Mouse (Mus musculus) liver, embryonic 16.5 days (tissue): ENCODE measurements around the gene Clec12b. TPM values are rescaled to one million over a fixed set of nuclear protein-coding genes. Genes with fewer than 3 reads are reported as not detected.

Source experiments
- ATAC-seq: fragments of 200-750 bp; cut with Nextera tagmentation; 2 replicates; pipeline ENCODE4 v1.8.0; 2017; ENCODE audit warnings: low read depth, mild to moderate bottlenecking, moderate number of reproducible peaks, moderate library complexity
- H3K27ac ChIP-seq: fragments of 300-500 bp; sonication (generic); 2 replicates; pipeline ENCODE4 v1.5.1; 2014; ENCODE audit warnings: mild to moderate bottlenecking, low read length
- H3K27me3 ChIP-seq: fragments of 300-500 bp; sonication (generic); 2 replicates; pipeline ENCODE4 v1.6.1; 2014; ENCODE audit warnings: low read depth, low read length, mixed read lengths; ENCODE audit not compliant: control insufficient read depth, insufficient read depth
- H3K36me3 ChIP-seq: fragments of 300-500 bp; sonication (generic); 2 replicates; pipeline ENCODE4 v1.6.1; 2014; ENCODE audit warnings: mild to moderate bottlenecking; ENCODE audit not compliant: control insufficient read depth, insufficient read depth
- H3K4me1 ChIP-seq: fragments of 300-500 bp; sonication (generic); 2 replicates; pipeline ENCODE4 v1.6.1; 2014; ENCODE audit warnings: low read depth, low read length, mixed read lengths; ENCODE audit not compliant: control insufficient read depth
- H3K4me2 ChIP-seq: fragments of 300-500 bp; sonication (generic); 2 replicates; pipeline ENCODE4 v1.6.1; 2014; ENCODE audit warnings: low read depth, low read length, mixed read lengths
- H3K4me3 ChIP-seq: fragments of 300-500 bp; sonication (generic); 2 replicates; pipeline ENCODE4 v1.5.1; 2014; ENCODE audit warnings: low read depth, mild to moderate bottlenecking, low read length
- H3K9ac ChIP-seq: fragments of 300-500 bp; sonication (generic); 2 replicates; pipeline ENCODE4 v1.6.1; 2014; ENCODE audit warnings: low read depth, low read length
- H3K9me3 ChIP-seq: fragments of 300-500 bp; sonication (generic); replicated peaks from 2 replicates; pipeline ENCODE4 v1.6.1; 2016; ENCODE audit warnings: low read length; ENCODE audit not compliant: control insufficient read depth
- WGBS: fragments of 180-500 bp; shearing (Covaris S2); extraction: QIAGEN DNeasy Blood & Tissue Kit; methylation state at CpG from one replicate; pipeline ENCODE4 v1.1.7; 2014; ENCODE audit not compliant: insufficient replicate concordance; 5-methylcytosine and 5-hydroxymethylcytosine counted together
- polyA plus RNA-seq: library from polyadenylated mRNA; unstranded; fragments of >200 nt; fragmentation: Nextera tagmentation; extraction: Ambion mirVana; gene quantifications from 2 replicates; pipeline ENCODE4 v1.2.1, GENCODE M21; 2015

Clec12b gene
- polyA plus RNA-seq, result not detected in 2 replicates

- Histone ChIP-seq H3K9me3 (no peaks in the 10 kb centered on the region), H3K27me3 (no peaks in the 10 kb centered on the region), H3K4me1 (no peaks in the 10 kb centered on the region), H3K4me3 (no peak within 1 kb of the TSS), H3K9ac (no peak within 1 kb of the TSS), H3K36me3 (no peaks in the 10 kb centered on the region), H3K4me2 (no peak within 1 kb of the TSS), H3K27ac (no peak within 1 kb of the TSS)
- ATAC-seq, result no peak
- WGBS, result 66% methylated on average over 2 of the region's 2 CpGs
Measured at GRCm38 (mm10) chr6:129385774-129386173, at the start of gene Clec12b. Gene Clec12b, minus strand, starts transcription at chr6:129385874.

GRCm38 (mm10) chr6:129434239-129434638 lies 48.6 kb upstream of the Clec12b start:
- Histone ChIP-seq H3K9ac (no peak overlapping the region), H3K4me1 (no peaks in the 10 kb centered on the region), H3K27me3 (no peaks in the 10 kb centered on the region), H3K4me3 (no peak overlapping the region), H3K36me3 (no peaks in the 10 kb centered on the region), H3K27ac (no peak overlapping the region), H3K4me2 (no peak overlapping the region), H3K9me3 (no peaks in the 10 kb centered on the region)
- ATAC-seq, result no peak
- WGBS, result 28% methylated on average over 5 of the region's 5 CpGs

- Histone ChIP-seq H3K9ac (no peak overlapping the region), H3K4me3 (no peak overlapping the region), H3K36me3 (no peaks in the 10 kb centered on the region), H3K4me1 (peaks cover 2% of the 10 kb centered on the region), H3K9me3 (no peaks in the 10 kb centered on the region), H3K4me2 (no peak overlapping the region), H3K27me3 (no peaks in the 10 kb centered on the region), H3K27ac (no peak overlapping the region)
- no peak for ATAC-seq
- 36% methylated on average over 4 of the region's 4 CpGs for WGBS
Measured at GRCm38 (mm10) chr6:129427281-129427680, 41.6 kb upstream of the Clec12b start.

- H3K4me1 ChIP-seq, result peaks cover 2% of the 10 kb centered on the region
- no peak overlapping the region for H3K4me3 ChIP-seq
- H3K9ac ChIP-seq, result no peak overlapping the region
- H3K9me3 ChIP-seq, result no peaks in the 10 kb centered on the region
- H3K27ac ChIP-seq, result no peak overlapping the region
- H3K4me2 ChIP-seq, result no peak overlapping the region
- peak; percentile 19; the same call in 1 of the 2 replicates for ATAC-seq
- no peaks in the 10 kb centered on the region for H3K36me3 ChIP-seq
- no peaks in the 10 kb centered on the region for H3K27me3 ChIP-seq
- 9% methylated on average over 5 of the region's 5 CpGs for WGBS
Measured at GRCm38 (mm10) chr6:129425812-129426211, 40.1 kb upstream of the Clec12b start.

GRCm38 (mm10) chr6:129425217-129425616 lies 39.5 kb upstream of the Clec12b start:
- no peak overlapping the region for H3K4me2 ChIP-seq
- H3K9me3 ChIP-seq, result no peaks in the 10 kb centered on the region
- H3K9ac ChIP-seq, result no peak overlapping the region
- no peaks in the 10 kb centered on the region for H3K36me3 ChIP-seq
- no peak overlapping the region for H3K4me3 ChIP-seq
- H3K27ac ChIP-seq, result no peak overlapping the region
- no peaks in the 10 kb centered on the region for H3K27me3 ChIP-seq
- H3K4me1 ChIP-seq, result peaks cover 2% of the 10 kb centered on the region
- 12% methylated on average over 5 of the region's 5 CpGs for WGBS
- ATAC-seq, result peak; percentile 33; the same call in 1 of the 2 replicates

- H3K27ac ChIP-seq, result no peak overlapping the region
- H3K27me3 ChIP-seq, result no peaks in the 10 kb centered on the region
- no peaks in the 10 kb centered on the region for H3K36me3 ChIP-seq
- H3K4me1 ChIP-seq, result peaks cover 2% of the 10 kb centered on the region
- H3K9ac ChIP-seq, result no peak overlapping the region
- ATAC-seq, result peak; percentile 70
- WGBS, result 4% methylated on average over 1 of the region's 1 CpGs
- H3K9me3 ChIP-seq, result no peaks in the 10 kb centered on the region
- H3K4me2 ChIP-seq, result no peak overlapping the region
- H3K4me3 ChIP-seq, result no peak overlapping the region
Measured at GRCm38 (mm10) chr6:129423734-129424072, 38.0 kb upstream of the Clec12b start.

- no peaks in the 10 kb centered on the region for H3K27me3 ChIP-seq
- no peak overlapping the region for H3K4me3 ChIP-seq
- peaks cover 2% of the 10 kb centered on the region for H3K4me1 ChIP-seq
- no peaks in the 10 kb centered on the region for H3K9me3 ChIP-seq
- H3K27ac ChIP-seq, result no peak overlapping the region
- no peak overlapping the region for H3K9ac ChIP-seq
- no peak for ATAC-seq
- 62% methylated on average over 4 of the region's 4 CpGs for WGBS
- H3K4me2 ChIP-seq, result no peak overlapping the region
- H3K36me3 ChIP-seq, result no peaks in the 10 kb centered on the region
Measured at GRCm38 (mm10) chr6:129423040-129423733, 37.5 kb upstream of the Clec12b start.

- no peak for ATAC-seq
- no peaks in the 10 kb centered on the region for H3K36me3 ChIP-seq
- WGBS, result 59% methylated on average over 3 of the region's 3 CpGs
Measured at GRCm38 (mm10) chr6:129422311-129422710, 36.6 kb upstream of the Clec12b start.

GRCm38 (mm10) chr6:129414177-129414576 lies 28.5 kb upstream of the Clec12b start:
- Histone ChIP-seq H3K9ac (no peak overlapping the region), H3K27me3 (no peaks in the 10 kb centered on the region), H3K4me1 (no peaks in the 10 kb centered on the region), H3K36me3 (no peaks in the 10 kb centered on the region), H3K27ac (no peak overlapping the region), H3K9me3 (no peaks in the 10 kb centered on the region), H3K4me3 (no peak overlapping the region), H3K4me2 (no peak overlapping the region)
- no peak for ATAC-seq
- 42% methylated on average over 1 of the region's 1 CpGs for WGBS

More at GRCm38 (mm10) chr6:129422311-129422710, 36.6 kb upstream of the Clec12b start:
- Histone ChIP-seq H3K4me2 (no peak overlapping the region), H3K27ac (no peak overlapping the region), H3K4me3 (no peak overlapping the region), H3K27me3 (no peaks in the 10 kb centered on the region), H3K9me3 (no peaks in the 10 kb centered on the region), H3K4me1 (peaks cover 2% of the 10 kb centered on the region), H3K9ac (no peak overlapping the region)
